Mouse (Mus musculus) CH12.LX (cell line): ENCODE data around the gene Atxn7l1. TPM values are rescaled to one million over a fixed set of nuclear protein-coding genes. Genes with fewer than 3 reads are reported as not detected.

Experiments
- DNase-seq: peaks from one replicate; pipeline ENCODE4 v3.0.0-alpha.2; 2013; ENCODE audit errors: extremely low read depth
- H3K27ac ChIP-seq: 2 replicates; pipeline ENCODE4 v1.5.1; 2012; ENCODE audit warnings: low read depth, mild to moderate bottlenecking, control low read depth, moderate library complexity; ENCODE audit not compliant: insufficient read depth
- H3K27me3 ChIP-seq: replicated peaks from 2 replicates; pipeline ENCODE3; 2012; ENCODE audit warnings: inconsistent platforms
- H3K36me3 ChIP-seq, 2 experiments: replicated peaks in 1 of 2; 2 replicates each; pipeline versions ENCODE3 to v1.6.1; 2012; ENCODE audit warnings: inconsistent platforms in 1 of 2, low read length in 1 of 2, mild to moderate bottlenecking in 1 of 2, mixed read lengths in 1 of 2, moderate library complexity in 1 of 2; ENCODE audit not compliant: control insufficient read depth in 1 of 2, insufficient read depth in 1 of 2
- H3K4me1 ChIP-seq, 2 experiments: 2 replicates each; pipeline ENCODE4 v1.6.1; 2012; ENCODE audit warnings: inconsistent platforms in 1 of 2, moderate library complexity in 1 of 2; ENCODE audit not compliant: insufficient read depth in 2 of 2, control insufficient read depth in 1 of 2
- H3K4me2 ChIP-seq: 2 replicates; pipeline ENCODE4 v1.6.1; 2012; ENCODE audit warnings: low read depth, mild to moderate bottlenecking, control low read depth; ENCODE audit not compliant: poor library complexity, insufficient read depth, severe bottlenecking
- H3K4me3 ChIP-seq, 3 experiments: fragments of 150-350 bp in 1 of 3; sonication (generic) in 1 of 3; replicated peaks in 1 of 3; 2 replicates each; pipeline versions ENCODE3 to v1.5.1; 2011 to 2012; ENCODE audit warnings: low read depth in 2 of 3, low read length in 2 of 3, mild to moderate bottlenecking in 2 of 3, moderate library complexity in 2 of 3, control low read depth in 1 of 3, improper control_type of control experiment in 1 of 3, inconsistent platforms in 1 of 3, mixed read lengths in 1 of 3; ENCODE audit not compliant: poor library complexity in 1 of 3
- H3K79me2 ChIP-seq: replicated peaks from 2 replicates; pipeline ENCODE4 v1.6.1; 2012; ENCODE audit warnings: mild to moderate bottlenecking, moderate library complexity; ENCODE audit not compliant: control insufficient read depth, poor library complexity, insufficient read depth, severe bottlenecking; ENCODE audit errors: extremely low read depth
- H3K9ac ChIP-seq: 2 replicates; pipeline ENCODE4 v1.6.1; 2012; ENCODE audit warnings: low read depth, mild to moderate bottlenecking, control low read depth, moderate library complexity; ENCODE audit not compliant: insufficient read depth
- H3K9me3 ChIP-seq: replicated peaks from 2 replicates; pipeline ENCODE3; 2012; ENCODE audit warnings: low read length, inconsistent platforms, mixed read lengths
- CHD2 ChIP-seq: IDR thresholded peaks from 2 replicates; pipeline ENCODE4 v1.6.1; 2011; ENCODE audit warnings: low read length, improper control_type of control experiment
- CTCF ChIP-seq, 2 experiments: IDR thresholded peaks in 1 of 2; conservative IDR thresholded peaks in 1 of 2; 2 replicates each; pipeline ENCODE4 v1.5.1; 2011 to 2012; ENCODE audit warnings: low read depth in 2 of 2, low read length in 2 of 2, improper control_type of control experiment in 1 of 2, inconsistent platforms in 1 of 2, mild to moderate bottlenecking in 1 of 2, moderate library complexity in 1 of 2
- EP300 ChIP-seq: IDR thresholded peaks from 2 replicates; pipeline ENCODE4 v1.6.1; 2011; ENCODE audit warnings: low read length, improper control_type of control experiment
- HCFC1 ChIP-seq: IDR thresholded peaks from 2 replicates; pipeline ENCODE4 v1.6.1; 2012; ENCODE audit warnings: low read depth, mild to moderate bottlenecking, inconsistent platforms, low read length, improper control_type of control experiment
- JUN ChIP-seq: IDR thresholded peaks from 2 replicates; pipeline ENCODE4 v1.6.1; 2011; ENCODE audit warnings: low read depth, mild to moderate bottlenecking, low read length, improper control_type of control experiment, moderate library complexity; ENCODE audit not compliant: insufficient read depth
- JUND ChIP-seq: conservative IDR thresholded peaks from 2 replicates; pipeline ENCODE4 v1.6.1; 2011; ENCODE audit warnings: low read depth, low read length, improper control_type of control experiment
- MAFK ChIP-seq: IDR thresholded peaks from 2 replicates; pipeline ENCODE4 v1.6.1; 2011; ENCODE audit warnings: low read length, improper control_type of control experiment; ENCODE audit not compliant: insufficient replicate concordance
- MAX ChIP-seq: IDR thresholded peaks from 2 replicates; pipeline ENCODE4 v1.6.1; 2011; ENCODE audit warnings: low read length, improper control_type of control experiment
- MEF2A ChIP-seq: IDR thresholded peaks from 2 replicates; pipeline ENCODE4 v1.6.1; 2014; ENCODE audit warnings: low read depth, mild to moderate bottlenecking, inconsistent platforms, low read length, improper control_type of control experiment, borderline replicate concordance
- MYC ChIP-seq: IDR thresholded peaks from 2 replicates; pipeline ENCODE4 v1.6.1; 2011; ENCODE audit warnings: low read depth, mild to moderate bottlenecking, improper control_type of control experiment, low read length
- NELFE ChIP-seq: IDR thresholded peaks from 2 replicates; pipeline ENCODE4 v1.6.1; 2011; ENCODE audit warnings: low read depth, low read length, improper control_type of control experiment
- NRF1 ChIP-seq: IDR thresholded peaks from 2 replicates; pipeline ENCODE4 v1.6.1; 2014; ENCODE audit warnings: low read depth, mild to moderate bottlenecking, inconsistent platforms, low read length, improper control_type of control experiment, moderate library complexity
- POLR2A ChIP-seq: IDR thresholded peaks from 2 replicates; pipeline ENCODE4 v1.6.1; 2011; ENCODE audit warnings: low read depth, mild to moderate bottlenecking, improper control_type of control experiment, low read length
- RAD21 ChIP-seq: IDR thresholded peaks from 2 replicates; pipeline ENCODE4 v1.6.1; 2011; ENCODE audit warnings: low read depth, mild to moderate bottlenecking, low read length, improper control_type of control experiment, moderate library complexity
- SIN3A ChIP-seq: IDR thresholded peaks from 2 replicates; pipeline ENCODE4 v1.6.1; 2012; ENCODE audit warnings: low read length, improper control_type of control experiment, inconsistent platforms
- SMC3 ChIP-seq: IDR thresholded peaks from 2 replicates; pipeline ENCODE4 v1.6.1; 2011; ENCODE audit warnings: low read depth, low read length, improper control_type of control experiment
- UBTF ChIP-seq: IDR thresholded peaks from 2 replicates; pipeline ENCODE4 v1.6.1; 2012; ENCODE audit warnings: low read depth, mild to moderate bottlenecking, inconsistent platforms, low read length, improper control_type of control experiment, moderate library complexity
- USF1 ChIP-seq: IDR thresholded peaks from 2 replicates; pipeline ENCODE4 v1.6.1; 2014; ENCODE audit warnings: low read depth, mild to moderate bottlenecking, inconsistent platforms, low read length, improper control_type of control experiment
- ZC3H11A ChIP-seq: IDR thresholded peaks from 2 replicates; pipeline ENCODE4 v1.6.1; 2012; ENCODE audit warnings: low read depth, mild to moderate bottlenecking, inconsistent platforms, low read length, improper control_type of control experiment
- ZKSCAN1 ChIP-seq: IDR thresholded peaks from 2 replicates; pipeline ENCODE4 v1.6.1; 2012; ENCODE audit warnings: low read depth, inconsistent platforms, low read length, improper control_type of control experiment, borderline replicate concordance
- ZNF384 ChIP-seq: IDR thresholded peaks from 2 replicates; pipeline ENCODE4 v1.6.1; 2012; ENCODE audit warnings: low read depth, low read length, improper control_type of control experiment, inconsistent platforms
- dilution Hi-C: fragments of 300-500 bp; cut with MboI; formaldehyde crosslinking; loops from 2 replicates; pipeline ENCODE4 v1.14.3; 2020; ENCODE audit warnings: low sequenced_read_pairs; ENCODE audit not compliant: extremely low pct_unique_long_range_greater_than_20kb, extremely low pct_ligation_motif_present
- in situ Hi-C: fragments of 300-500 bp; cut with MboI; formaldehyde crosslinking; loops from 3 replicates; pipeline ENCODE4 v1.14.3; 2019; ENCODE audit warnings: low sequenced_read_pairs, low pct_ligation_motif_present, low pct_unique_long_range_greater_than_20kb, mixed read lengths
- polyA plus RNA-seq: library from polyadenylated mRNA; unstranded; fragments of >175 nt; gene quantifications from 2 replicates; pipeline ENCODE4 v1.2.1, GENCODE M21; 2012; ENCODE audit warnings: low read depth; ENCODE audit not compliant: insufficient read length
- total RNA-seq, 2 experiments: library from RNA; depleted of rRNA; stranded (reverse); fragments of 300-350 nt in 1 of 2; fragments of >200 nt in 1 of 2; gene quantifications; 2 replicates each; pipeline ENCODE4 v1.2.3; 2012 to 2014

The Atxn7l1 gene
- total and polyA plus RNA-seq, 3 experiments: 8.6 to 55.7 (median 9.0) TPM

GRCm38 (mm10) chr12:33267965-33268364 is 120.5 kb downstream of the Atxn7l1 start:
- H3K36me3 ChIP-seq: peaks cover 14 to 73% of the 10 kb centered on the region in 2 experiments
- H3K27me3 ChIP-seq: no peaks in the 10 kb centered on the region
- no peak overlapping the region for H3K9ac ChIP-seq
- no peak for DNase-seq
- dilution Hi-C loops (no loop called here), in situ Hi-C loops (loop anchor here (10.0 kb wide), 1 partner anchor 243 kb away; no protein-coding TSS in a partner anchor)
- no peaks in the 10 kb centered on the region for H3K79me2 ChIP-seq
- no peak overlapping the region for H3K4me3 ChIP-seq
- H3K4me1 ChIP-seq: peaks cover 7 to 19% of the 10 kb centered on the region in 2 experiments; a peak in 3 of 4 replicates
- H3K9me3 ChIP-seq: peaks cover 3% of the 10 kb centered on the region
- H3K4me2 ChIP-seq: no peak overlapping the region
- no peak overlapping the region for H3K27ac ChIP-seq
- TF ChIP-seq SMC3: no peak
- no peak for TF ChIP-seq JUND
- TF ChIP-seq ZKSCAN1: no peak
- TF ChIP-seq SIN3A: no peak
- no peak for TF ChIP-seq POLR2A
- no peak for TF ChIP-seq CHD2
- TF ChIP-seq, all 38 proteins: peak for 0

- DNase-seq: peak; percentile 70
- peak; percentile 74 for TF ChIP-seq RAD21
- no peak for TF ChIP-seq HCFC1
- no peak for TF ChIP-seq MAFK
- TF ChIP-seq CTCF (conservative IDR thresholded peaks at IDR 0.05 in 1 of 2, IDR thresholded peaks at IDR 0.05 in 1 of 2; ENCODE audit: low read depth in 2 of 2, low read length in 2 of 2): peak; percentile 56 to 68
- TF ChIP-seq POLR2A: no peak
- TF ChIP-seq UBTF: no peak
- TF ChIP-seq SMC3: peak; percentile 66
- TF ChIP-seq ZC3H11A: peak; percentile 35; the same call in 1 of the 2 replicates
- TF ChIP-seq MYC: no peak
Observed at GRCm38 (mm10) chr12:33269743-33270142, 122.2 kb downstream of the Atxn7l1 start.

GRCm38 (mm10) chr12:33271865-33272264 is 124.4 kb downstream of the Atxn7l1 start:
- no peak for TF ChIP-seq SIN3A
- no peak for TF ChIP-seq MEF2A
- no peak for TF ChIP-seq MAX
- no peak for TF ChIP-seq CTCF (conservative IDR thresholded peaks at IDR 0.05 in 1 of 2, IDR thresholded peaks at IDR 0.05 in 1 of 2; ENCODE audit: low read depth in 2 of 2, low read length in 2 of 2)
- TF ChIP-seq NELFE: no peak
- TF ChIP-seq MYC: no peak
- TF ChIP-seq EP300: no peak
- no peak for TF ChIP-seq NRF1
- no peak for TF ChIP-seq ZNF384
- no peak for TF ChIP-seq USF1
- no peak for TF ChIP-seq SMC3
- no peak for TF ChIP-seq JUN
- H3K9me3 ChIP-seq: no peaks in the 10 kb centered on the region
- H3K27me3 ChIP-seq: no peaks in the 10 kb centered on the region
- H3K79me2 ChIP-seq: no peaks in the 10 kb centered on the region
- H3K27ac ChIP-seq: no peak overlapping the region
- in situ Hi-C loops: no loop called here
- peaks cover 7 to 19% of the 10 kb centered on the region in 2 experiments; a peak in 3 of 4 replicates for H3K4me1 ChIP-seq
- no peak overlapping the region for H3K4me3 ChIP-seq
- DNase-seq: no peak
- dilution Hi-C loops: no loop called here
- no peak overlapping the region for H3K9ac ChIP-seq
- H3K4me2 ChIP-seq: no peak overlapping the region
- H3K36me3 ChIP-seq: peaks cover 3 to 71% of the 10 kb centered on the region in 2 experiments

More at GRCm38 (mm10) chr12:33269743-33270142, 122.2 kb downstream of the Atxn7l1 start:
- Histone ChIP-seq H3K4me1 (peaks cover 7 to 19% of the 10 kb centered on the region in 2 experiments; a peak in 3 of 4 replicates), H3K4me3 (no peak overlapping the region), H3K9me3 (no peaks in the 10 kb centered on the region), H3K79me2 (no peaks in the 10 kb centered on the region), H3K36me3 (peaks cover 9 to 72% of the 10 kb centered on the region in 2 experiments), H3K4me2 (no peak overlapping the region), H3K27ac (no peak overlapping the region), H3K27me3 (no peaks in the 10 kb centered on the region), H3K9ac (no peak overlapping the region)
- dilution Hi-C loops: no loop called here
- in situ Hi-C loops: loop anchor here (10.0 kb wide), 1 partner anchor 245 kb away; no protein-coding TSS in a partner anchor
